Mouse (Mus musculus) monocyte, adult 2 months (primary cell): ENCODE results near the gene Slc35f2.

Experiments used
- DNase-seq, 2 experiments: peaks; one replicate each; pipeline ENCODE4 v3.0.0; 2022; ENCODE audit warnings: low spot score in 2 of 2, low read depth in 1 of 2

Gene Slc35f2

DNA sequence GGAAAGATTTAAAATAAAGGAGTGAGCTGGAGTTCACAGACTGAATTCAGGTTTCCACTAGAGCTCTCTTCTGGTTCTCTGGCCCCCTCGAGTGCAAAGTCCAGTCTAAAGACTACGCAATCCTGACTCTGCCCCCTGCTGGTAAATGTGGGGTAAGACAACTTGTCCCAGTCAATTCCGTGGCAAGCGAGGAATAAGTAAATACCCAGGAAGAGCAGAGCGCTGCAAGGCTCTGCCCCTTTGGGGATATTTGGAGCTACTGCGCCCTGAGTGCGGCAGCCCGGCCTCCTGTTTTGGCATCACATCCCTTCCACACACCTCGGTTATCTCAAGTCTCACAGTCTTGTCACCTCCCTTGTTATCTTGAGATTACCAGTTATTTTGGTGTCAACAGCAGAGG lies 54.0 kb downstream of the Slc35f2 start:
- no peak for DNase-seq

DNA sequence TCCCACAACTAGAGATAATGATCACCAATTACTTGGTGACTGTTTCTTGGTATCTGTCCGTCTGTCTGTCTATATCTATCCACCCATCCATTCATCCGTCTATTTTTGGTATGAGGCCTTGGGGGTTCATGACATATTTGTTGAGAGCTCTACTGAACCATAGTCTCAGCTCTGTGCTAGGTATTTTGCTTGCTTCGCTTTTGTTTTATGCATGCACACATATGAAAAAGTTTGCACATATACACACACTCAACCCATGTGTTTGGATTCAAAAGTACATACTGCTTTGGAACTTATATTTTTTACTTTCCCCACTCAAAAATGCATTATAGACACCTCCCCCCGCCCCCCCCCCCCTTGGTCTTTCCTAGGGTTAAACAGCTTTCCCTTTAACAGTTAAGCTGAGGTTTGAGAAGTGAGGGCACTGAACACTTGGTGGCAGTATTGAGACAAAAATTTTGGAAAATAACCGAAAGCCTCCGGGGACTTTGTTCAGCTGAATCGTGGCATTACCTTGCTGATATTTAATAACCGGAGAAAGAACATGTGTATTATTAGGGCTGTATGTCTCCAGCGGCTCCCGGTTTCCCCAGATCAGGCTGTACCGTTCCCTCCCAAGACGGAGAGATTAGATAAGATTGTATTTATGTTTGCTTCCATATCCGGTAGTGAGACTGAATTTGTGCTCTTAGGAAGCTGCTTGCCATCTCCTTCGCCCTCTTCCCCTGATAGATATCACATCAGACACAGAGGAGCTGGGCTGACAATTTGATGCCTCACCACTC lies 57.9 kb downstream of the Slc35f2 start:
- DNase-seq: no peak

GRCm38 (mm10) chr9:53829866-53830209 lies 58.5 kb downstream of the Slc35f2 start:
- no peak for DNase-seq

DNA sequence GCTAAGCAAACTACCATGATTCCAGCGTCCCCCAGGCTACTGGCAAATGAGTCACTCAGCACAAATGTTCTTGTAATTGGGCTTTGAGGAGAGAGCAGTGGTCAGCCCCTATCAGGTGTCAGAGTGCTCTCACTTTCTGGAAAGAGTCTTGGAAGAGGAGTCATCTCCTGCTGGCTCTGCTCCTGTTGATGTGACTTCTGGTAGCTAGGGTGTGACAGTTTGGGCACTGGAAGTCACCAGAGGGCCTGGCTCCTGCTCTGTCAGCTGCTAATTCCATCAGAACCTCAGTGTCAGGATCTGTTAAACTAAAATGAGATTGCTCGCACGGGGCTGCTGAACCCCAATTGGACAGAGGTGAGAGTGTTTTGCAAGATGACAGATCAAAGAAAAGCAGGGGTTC lies 63.7 kb downstream of the Slc35f2 start:
- DNase-seq: no peak

GRCm38 (mm10) chr9:53835976-53836375 lies 64.6 kb downstream of the Slc35f2 start:
- no peak for DNase-seq

GRCm38 (mm10) chr9:53838816-53839215 lies 67.5 kb downstream of the Slc35f2 start:
- no peak for DNase-seq

DNA sequence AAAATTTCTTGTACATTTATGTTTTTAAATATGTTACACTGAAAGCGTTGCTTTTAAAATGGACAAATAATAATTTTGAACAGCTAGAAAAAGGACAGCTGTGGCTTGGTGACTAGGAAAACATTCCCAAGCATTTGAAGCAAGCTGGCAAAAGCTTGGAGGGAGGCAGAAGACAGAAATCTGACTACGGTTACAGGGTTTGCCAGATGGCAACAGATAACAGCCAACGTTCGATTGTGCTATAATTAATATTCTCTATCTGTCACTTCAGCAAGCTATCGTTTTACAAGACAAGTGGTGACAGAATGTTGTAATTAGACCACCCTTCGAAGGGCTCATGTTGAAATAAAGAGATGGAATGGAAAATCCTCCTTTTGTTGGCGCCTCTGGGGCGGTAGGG lies 77.2 kb downstream of the Slc35f2 start:
- DNase-seq: no peak

- DNase-seq: no peak
These were observed 78.5 kb downstream of the Slc35f2 start, which contains the start of gene Sln for GRCm38 (mm10) chr9:53849864-53850263. TSS of gene Sln (plus strand) at chr9:53850164.

GRCm38 (mm10) chr9:53852158-53852557 lies 80.8 kb downstream of the Slc35f2 start:
- no peak for DNase-seq

- DNase-seq: no peak
These were observed 82.3 kb downstream of the Slc35f2 start for GRCm38 (mm10) chr9:53853672-53854071.

DNA sequence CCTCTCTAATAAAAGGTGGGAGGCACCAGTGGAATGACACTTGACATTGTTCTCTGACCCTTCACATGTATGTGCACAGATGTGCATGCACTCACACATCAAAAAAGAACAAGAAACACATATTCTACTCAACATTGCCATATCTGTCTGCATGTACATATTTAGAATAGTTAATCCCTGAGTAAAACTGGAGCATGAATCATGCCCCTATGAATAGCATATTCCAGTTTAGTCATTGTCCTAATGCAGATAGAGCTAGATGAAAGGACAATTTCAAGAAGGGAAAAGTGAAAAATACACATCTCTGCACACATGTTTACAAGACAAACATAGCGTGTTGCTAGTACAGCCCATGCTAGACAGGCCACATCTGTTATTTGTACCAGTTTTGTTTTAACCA lies 83.2 kb downstream of the Slc35f2 start:
- no peak for DNase-seq

- DNase-seq: no peak
These were observed 86.5 kb downstream of the Slc35f2 start for GRCm38 (mm10) chr9:53857864-53858263.
